Mouse (Mus musculus) T-helper 17 cell (primary cell): ENCODE data around the gene Bag3.
"Not testable (repeated sequence)": the region's sequence is repeated elsewhere in the genome, so short reads cannot be mapped to it uniquely, and the experiment has no call there.

Source experiments
- in situ Hi-C, 2 experiments: fragments of 300-600 bp; cut with MboI, MseI; formaldehyde crosslinking; loops; 1 replicate in 1 of 2; 2 replicates in 1 of 2; pipeline ENCODE4 v1.15.1; 2025; ENCODE audit warnings: high pct_unique_total_duplicates in 2 of 2

Gene Bag3

DNA sequence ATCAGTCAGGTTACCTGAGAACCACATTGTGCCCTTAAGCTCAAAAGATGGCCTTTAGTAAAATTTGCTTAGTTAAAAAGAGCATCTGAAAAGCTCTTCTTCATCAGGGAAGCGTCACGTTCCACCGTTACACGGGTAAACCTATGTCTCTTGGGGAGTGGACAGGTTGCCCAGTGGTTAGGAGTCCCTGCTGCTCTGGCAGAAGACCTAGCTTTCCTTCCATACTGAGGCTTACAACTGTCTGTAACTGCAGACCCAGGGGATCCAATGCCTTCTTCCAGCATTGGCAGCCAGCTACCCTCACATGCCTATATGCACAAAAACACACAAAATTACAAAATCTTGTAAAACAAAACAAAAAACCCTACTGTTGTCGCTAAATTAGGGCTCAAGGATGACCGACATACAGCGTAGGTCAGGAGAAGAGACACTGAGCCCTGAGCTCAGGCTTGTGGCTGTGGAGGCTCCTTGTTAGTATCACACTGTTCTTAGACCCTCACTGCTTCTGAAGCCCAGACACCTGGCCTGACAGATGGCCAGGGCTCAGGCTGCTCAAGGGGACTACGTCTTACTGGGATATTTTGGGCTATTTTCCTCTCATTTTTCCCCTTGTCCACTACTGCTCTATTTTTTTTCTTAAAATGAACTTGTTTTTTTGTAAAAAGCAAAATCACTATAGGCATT lies 44.3 kb downstream of the Bag3 start:
- in situ Hi-C loops, result no loop called here

DNA sequence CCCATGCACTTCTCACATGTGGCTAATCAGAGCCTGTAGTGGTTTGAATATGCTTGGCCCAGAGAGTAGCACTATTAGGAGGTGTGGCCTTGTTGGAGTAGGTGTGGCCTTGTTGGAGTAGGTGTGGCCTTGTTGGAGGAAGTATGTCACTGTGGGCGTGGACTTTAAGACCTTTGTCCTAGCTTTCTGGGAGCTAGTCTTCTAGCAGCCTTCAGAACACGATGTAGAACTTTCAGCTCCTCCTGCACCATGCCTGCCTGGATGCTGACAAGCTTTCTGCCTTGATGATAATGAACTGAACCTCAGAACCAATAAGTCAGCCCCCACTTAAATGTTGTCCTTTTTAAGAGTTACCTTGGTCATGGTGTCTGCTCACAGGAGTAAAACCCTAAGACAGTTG lies 46.0 kb downstream of the Bag3 start:
- in situ Hi-C loops, result not testable (repeated sequence)

DNA sequence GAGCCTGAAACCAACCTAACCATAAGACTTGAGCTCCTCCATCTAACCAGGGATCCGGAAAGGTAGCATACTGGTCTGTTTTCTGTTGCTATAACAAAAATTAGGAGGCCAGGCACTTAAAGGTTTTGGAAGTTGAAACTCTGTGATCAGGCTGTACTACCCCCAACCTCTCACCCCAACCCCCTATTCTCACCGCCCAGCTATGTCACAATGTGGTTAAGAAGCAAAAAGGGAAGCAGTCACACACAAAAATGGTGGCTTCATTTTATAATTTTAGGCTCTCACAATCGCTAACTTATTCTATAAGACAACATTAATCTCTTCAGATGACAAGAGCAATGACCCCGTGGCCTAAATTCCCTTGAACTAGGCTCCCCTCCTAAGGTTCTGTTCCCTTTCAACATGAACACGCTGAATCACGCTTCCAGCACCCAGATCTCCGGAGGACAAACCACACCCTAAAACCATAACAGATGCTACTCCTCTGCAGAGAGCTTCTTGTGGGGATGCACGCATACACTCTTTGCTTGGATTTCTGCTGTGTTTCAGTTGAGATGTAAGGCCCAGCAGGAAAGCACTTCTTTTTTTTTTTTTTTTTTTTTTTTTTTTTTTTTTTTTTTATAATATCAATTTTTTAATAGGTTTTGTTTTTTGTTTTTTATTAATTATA lies 46.7 kb downstream of the Bag3 start:
- in situ Hi-C loops, result no loop called here

DNA sequence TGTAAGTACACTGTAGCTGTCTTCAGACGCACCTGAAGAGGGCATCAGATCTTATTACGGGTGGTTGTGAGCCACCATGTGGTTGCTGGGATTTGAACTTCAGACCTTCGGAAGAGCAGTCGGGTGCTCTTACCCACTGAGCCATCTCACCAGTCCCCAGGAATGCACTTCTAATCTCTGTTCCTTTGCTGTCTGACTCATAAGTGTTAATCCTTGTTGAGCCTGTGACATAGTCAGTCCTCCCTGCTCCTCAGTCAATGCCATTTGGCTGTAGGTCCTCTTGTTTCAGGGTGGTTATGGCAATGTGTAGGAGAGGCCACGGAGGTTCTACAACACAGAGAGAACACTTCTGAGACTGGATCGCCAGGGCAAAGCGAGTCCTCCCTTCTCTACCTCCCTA lies 47.2 kb downstream of the Bag3 start:
- in situ Hi-C loops, result not testable (repeated sequence)

DNA sequence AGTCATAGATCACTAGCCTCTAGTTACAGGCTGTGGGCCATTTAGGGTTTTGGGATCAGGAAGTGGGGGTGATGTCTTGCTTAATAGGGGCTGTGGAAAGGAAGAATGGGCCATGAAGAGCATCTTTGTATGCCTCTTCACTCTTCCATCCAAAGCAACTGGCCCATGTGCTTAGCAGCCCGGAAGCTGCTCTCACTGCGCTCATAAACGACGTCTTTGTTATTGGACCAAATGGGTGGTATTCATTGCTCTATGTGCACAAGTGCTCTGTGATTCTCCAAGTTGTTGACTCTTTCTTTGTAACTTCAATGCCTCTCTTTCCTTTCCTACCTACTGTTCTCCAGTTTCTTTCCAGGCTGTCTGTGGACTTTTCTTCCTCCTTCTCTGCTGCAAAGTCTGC lies 48.6 kb downstream of the Bag3 start:
- in situ Hi-C loops, result no loop called here

DNA sequence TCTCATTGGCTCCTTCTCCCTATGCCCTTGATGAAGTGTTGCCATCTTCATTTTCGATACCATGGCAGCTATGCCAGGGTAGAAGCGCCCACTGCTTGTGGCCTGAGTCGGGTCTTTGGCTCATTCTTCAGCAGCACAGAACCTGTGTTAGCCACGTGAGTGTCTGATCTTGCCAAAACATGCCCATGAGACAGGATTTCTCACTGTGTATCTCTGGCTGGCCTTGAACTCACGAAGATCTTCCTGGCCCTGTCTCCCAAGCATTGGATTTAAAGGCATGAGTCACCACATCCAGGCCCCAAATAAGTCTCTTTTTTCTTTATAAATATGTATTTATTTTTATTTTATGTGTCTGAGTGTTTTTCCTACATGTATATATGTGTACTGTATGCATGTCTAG lies 51.8 kb downstream of the Bag3 start:
- in situ Hi-C loops, result no loop called here

DNA sequence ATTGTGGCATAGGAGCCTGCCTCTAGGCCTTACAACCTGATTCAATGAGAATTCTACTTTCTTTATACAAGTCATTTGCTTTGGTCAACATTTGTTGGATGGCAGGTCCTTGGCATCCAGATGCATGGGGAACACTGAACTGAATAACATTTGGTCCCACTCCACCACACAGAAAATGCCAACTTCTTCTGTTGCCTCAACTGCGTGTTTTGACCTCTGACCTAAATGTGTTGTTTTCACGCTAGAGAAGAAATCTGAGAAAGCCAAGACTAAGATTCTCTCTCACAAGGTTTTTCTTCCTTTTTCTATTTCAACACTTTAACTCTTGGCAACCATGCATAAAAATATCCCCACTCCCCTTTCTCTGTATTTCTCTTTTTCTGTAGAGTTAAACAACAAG lies 52.4 kb downstream of the Bag3 start:
- in situ Hi-C loops, result no loop called here

DNA sequence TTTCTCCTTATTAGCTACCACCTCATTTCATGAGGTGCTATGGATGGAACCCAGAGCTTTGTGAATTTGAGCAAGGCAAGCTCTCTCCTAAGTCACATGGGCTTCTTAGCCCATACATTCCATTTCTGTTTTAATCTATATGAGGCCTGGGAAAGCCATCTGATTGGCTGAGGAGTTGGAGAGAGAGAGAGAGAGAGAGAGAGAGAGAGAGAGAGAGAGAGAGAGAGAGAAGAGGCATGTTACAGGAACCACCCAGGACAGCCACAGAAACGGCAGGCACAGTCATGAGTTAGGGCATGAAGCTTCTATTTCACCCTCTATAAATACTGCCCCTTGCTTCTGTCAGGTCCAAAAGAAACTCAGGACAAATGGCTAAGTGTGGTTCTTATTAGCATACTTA lies 54.2 kb downstream of the Bag3 start:
- in situ Hi-C loops, result no loop called here

DNA sequence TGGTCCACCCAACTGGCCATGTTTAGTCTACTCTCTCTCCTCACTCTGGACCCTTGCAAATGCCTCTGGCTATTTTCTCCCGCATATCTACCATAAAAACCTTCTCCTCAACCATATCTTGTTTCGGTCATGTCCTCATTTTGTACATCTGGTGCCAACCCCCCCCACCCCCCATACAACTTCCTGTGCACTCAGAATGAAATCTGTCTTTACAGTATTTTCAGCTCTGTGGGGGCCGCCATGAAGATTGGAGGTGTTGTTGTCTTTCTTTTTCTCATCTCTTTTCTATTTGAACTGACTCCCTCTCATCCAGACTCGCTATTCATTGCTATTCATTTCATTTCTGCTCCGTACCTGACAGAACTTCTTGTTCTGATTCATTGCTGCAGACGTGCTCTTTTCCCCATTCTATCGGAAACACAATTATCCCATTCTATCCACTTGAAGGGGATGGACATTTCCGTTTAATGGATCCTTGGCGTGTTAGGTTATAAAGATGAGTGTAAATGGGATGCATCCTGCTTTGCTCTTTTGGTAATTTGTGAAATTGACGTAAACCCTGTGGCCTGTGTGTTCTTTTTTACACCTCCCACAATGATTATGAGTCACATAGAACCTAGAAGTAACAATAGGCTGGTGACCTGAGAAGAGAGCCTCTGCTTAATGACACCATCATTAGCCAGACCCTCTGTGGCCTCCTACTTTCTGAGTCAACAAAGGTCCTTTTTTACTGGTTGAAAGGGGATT lies 55.0 kb downstream of the Bag3 start:
- in situ Hi-C loops, result no loop called here

DNA sequence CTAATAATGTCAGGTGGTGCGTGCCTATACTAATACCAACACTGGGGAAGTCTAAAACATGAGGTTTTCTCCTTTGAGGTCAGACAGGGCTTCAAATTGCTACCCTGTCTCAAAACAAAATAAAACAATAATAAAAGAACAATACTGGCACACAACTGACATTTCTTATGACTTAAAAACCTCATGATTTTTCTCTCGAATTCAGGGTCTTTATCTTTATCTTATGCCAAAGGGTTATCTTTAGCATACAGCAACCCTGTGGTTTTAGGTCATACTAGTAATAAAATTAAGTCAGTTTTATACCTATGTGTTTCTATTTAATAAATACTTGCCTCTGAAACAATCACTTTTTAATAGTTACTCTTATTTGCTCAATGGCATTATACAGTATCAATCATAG lies 56.0 kb downstream of the Bag3 start:
- in situ Hi-C loops, result no loop called here

DNA sequence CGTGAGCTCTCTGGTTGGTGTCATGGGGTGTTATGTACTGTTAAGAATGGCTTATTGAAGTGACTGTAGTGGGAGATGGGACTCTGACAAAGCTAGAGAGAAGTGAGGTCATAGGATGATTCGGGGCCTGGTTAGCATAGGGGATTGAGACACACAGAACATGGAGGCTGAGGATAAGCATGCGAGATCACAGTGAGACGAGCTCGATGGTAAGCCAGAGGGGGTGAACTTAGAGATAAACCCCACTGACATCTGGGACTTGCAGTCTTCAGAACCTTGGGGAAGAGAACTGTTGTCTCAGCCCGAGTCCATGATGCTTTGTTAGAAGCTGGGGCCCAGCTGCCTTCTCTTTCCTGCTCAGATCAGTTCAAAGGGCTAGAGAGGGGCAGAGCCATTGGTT lies 56.9 kb downstream of the Bag3 start:
- in situ Hi-C loops, result no loop called here

DNA sequence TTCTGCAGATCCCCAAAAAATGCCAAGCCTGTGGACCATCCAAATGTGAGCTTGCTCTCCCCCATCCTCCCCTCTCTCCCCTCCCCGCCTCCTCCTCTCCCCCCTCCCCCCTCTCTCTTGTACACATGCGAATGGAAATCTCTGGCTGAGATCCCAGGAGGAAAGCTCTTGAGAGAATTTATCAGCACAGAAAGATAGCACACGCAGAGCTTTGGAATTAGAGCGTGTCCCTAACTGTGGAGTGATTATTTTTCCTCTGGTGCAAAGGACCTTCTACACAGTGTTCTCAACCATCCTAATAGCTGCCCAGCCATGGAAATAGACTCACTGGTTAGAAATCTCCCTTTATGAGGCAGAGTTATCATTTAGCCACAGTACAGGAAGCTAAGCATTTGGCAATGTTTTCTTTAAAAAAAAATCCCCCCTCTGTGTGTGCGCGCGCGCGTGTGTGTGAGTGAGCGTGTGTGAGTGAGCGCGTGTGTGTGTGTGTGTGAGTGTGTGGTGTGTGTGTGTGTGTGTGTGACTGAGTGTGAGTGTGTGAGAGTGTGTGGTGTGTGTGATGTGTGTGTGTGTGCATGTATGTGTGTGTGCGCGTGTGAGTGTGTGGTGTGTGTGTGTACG lies 58.6 kb downstream of the Bag3 start:
- in situ Hi-C loops, result no loop called here

DNA sequence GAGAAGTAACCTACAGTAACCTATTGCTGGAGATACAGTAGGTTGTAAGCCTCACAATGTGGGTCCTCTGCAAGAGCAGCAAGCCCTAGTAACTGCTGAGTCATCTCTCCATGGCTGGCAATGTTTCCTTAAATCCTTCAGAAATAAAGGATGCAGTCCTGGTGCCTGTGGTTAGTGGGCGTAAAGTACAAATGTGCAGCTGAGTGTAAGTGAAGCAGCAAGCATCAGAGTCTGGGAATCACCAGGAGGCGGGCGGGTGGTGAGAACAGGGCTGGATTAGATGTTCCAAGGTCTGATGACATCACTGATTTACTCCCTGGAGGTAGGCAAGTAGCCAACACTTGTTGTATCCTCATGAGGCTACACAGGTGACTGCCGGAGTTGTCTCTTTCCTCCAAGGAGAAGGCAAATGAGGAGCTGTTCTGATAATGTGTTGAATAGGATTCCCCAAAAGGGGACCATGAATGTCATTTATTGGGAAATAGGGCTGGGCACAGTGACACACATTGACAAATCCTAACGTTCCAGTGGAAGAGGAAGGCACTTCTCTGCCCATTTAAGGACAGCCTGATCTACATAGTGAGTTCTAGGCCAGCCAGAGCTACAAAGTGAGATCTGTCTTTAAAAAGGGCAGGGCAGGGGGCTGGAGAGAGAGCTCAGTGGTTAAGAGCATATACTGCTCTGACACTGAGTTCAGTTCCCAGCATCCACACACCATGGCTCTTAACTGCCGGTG lies 60.0 kb downstream of the Bag3 start:
- in situ Hi-C loops, result no loop called here

DNA sequence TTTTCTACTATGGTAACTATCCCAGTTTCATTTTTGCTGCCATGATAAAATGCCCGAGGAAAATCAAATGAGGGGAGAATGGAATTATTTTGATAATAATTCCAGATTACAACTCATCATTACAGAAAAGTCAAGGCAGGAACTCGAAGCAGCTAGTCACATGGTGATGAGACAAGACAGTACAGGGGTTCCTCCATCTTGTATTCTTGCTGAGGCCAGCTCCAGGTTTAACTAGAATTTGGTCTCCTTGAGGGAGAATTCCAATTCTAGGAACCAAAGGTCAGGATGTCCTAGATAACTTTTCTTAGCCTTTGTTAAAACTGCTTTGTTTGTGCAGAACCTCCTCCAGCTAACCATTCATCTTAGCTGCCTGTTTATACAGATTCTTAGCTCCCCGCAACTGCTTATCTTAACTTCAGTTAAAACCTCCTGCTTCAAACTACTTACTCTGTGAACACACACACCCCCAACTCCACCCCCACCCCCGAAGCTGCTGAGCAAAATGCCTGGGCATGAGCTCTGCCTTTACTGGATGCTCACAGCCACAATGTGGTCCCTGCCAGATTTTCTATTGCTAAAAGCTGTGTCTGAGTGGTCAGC lies 64.0 kb downstream of the Bag3 start:
- in situ Hi-C loops, result loop anchor here in 1 of 2 experiments (5.0 kb wide), 1 partner anchor 100 kb away; no protein-coding TSS in a partner anchor

DNA sequence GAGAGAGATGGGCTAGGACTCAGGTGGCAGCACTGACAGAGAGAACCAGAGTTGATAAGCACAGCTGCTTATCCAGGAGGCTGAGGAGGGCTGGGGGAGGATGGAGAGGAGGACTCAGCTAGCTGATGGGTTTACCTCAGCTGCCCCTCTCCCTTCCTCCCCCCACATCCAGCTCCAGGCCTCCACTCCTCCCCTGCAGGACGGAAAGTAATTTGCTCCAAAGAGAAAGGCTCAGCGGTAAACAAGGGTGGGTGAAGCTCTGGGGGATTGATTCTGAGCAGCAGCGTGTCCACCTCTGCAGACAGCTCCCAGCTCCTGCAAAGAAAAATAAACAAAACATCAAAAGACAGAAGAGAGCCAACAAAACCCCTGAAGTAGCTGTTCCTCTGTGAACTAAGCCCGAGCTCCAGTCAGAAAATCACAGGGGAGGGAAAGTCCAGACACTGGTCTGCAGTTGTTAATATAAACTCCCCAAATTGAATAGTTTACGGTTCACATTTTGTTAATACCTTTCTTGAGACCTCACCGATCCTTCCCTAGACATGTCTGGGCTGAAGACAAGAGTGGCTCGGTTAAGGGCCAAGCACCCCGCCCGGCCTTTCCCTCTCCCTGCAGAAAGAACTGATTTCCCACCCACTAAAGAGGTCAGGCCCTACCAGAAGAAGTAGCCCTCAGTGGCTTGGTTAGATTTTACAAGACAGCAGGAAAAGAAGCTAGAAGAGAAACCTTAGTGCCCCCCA lies 68.1 kb downstream of the Bag3 start:
- in situ Hi-C loops, result no loop called here

DNA sequence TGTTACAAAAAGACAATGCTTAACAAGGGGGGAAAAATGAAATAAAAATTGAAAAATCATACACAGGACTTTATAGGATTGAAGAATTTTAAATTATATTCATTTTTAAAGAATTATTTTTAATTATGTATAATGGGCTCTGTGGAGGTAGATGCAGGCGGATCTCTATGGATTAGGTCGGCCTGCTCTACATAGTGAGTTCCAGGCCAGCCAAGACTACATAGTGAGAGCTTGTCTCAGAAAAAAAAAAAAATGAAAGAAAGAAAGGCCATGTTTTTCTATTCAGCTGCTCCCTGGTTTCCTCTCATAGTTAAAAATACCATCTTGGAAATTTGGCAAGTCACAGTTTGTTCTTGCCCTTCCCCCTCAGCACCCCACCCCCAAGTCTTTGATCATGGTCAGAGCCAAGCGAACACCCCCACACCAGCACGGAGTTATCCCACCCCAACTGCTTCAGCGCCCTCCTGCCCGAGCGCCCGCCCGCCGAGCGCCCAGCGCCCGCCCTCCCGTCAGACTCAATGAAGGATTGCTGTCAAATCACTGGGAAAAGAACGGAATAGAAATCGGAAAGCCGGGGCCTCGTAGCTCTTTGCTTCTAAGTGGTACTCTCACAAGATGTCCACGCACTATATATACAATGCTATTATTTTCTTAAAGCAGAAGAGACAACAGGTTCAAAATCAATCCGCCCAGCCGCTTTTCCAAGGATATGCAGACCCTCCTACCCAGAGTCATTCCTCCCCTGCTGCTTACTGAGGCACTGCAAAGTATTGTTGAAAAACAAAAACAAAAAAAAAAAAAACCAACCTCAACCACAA lies 68.9 kb downstream of the Bag3 start:
- in situ Hi-C loops, result no loop called here

DNA sequence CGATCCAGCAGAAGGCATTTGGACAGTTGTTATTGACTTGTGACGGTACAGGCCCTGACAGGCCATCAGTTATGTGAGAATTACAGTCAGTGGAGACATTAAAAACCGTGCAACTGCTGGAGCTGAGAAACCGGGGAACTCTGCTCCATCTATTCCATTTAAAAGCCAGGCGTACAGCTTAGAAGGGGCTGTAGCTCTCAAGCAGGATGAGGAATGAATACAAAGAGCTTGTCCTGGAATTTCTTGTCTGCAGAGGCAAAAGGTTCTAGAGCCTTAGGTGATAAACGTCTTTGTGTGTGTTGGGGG lies 69.5 kb downstream of the Bag3 start:
- in situ Hi-C loops, result no loop called here

DNA sequence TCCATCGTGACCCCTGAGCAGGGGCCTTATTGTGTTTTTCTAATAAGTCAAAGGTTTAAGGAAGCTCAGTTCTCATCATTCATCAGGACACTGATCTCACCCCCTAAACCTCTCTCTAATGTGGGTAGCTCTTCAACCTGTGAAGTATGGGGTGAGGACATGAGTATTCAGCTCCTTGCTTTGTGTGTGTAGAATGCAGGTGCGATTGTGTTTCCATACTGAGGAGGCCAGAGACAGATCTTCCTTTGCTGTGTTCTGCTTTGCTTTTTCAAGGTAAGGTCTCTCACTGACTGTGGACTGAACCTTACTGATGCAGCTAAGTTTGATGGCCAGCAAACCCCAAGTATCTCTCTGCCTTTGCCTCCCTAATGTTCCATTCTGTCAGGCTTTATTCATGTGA lies 72.9 kb downstream of the Bag3 start:
- in situ Hi-C loops, result no loop called here
